Mouse (Mus musculus) cortical plate, adult 2 months (tissue): ENCODE data around the gene Pprc1.

Experiments used
- CTCF ChIP-seq: fragments of 200-500 bp; IDR thresholded peaks from 2 replicates; pipeline ENCODE4 v1.5.1; 2011; ENCODE audit warnings: mild to moderate bottlenecking, control low read depth, low read length; ENCODE audit not compliant: insufficient read depth; ENCODE audit errors: extremely low read depth
- POLR2A ChIP-seq: fragments of 200-500 bp; IDR thresholded peaks from 2 replicates; pipeline ENCODE4 v1.6.1; 2011; ENCODE audit warnings: mild to moderate bottlenecking, low read length, control low read depth; ENCODE audit not compliant: insufficient read depth; ENCODE audit errors: extremely low read depth

GRCm38 (mm10) chr19:46058466-46058865 lies 13.8 kb downstream of the Pprc1 start:
- no peak for TF ChIP-seq POLR2A
- no peak for TF ChIP-seq CTCF
